Mouse (Mus musculus): ENCODE measurements at regions not wholly inside any gene's neighbourhood (a gene's known extent, or its start where the extent isn't known, plus 50 kb on each side); places are given as distances from the start of the nearest gene placed in this dataset.
A peak's percentile ranks its signal among the peaks of the same experiment; 100 is the strongest.

GRCm38 (mm10) chr2:174932137-174933012 lies 77.7 kb upstream of the Gm14444 start:
- TF ChIP-seq CTCF (IDR thresholded peaks at IDR 0.05; ENCODE audit: borderline replicate concordance, insufficient read depth, low read length) (peak; percentile 85), POLR2A (IDR thresholded peaks at IDR 0.05; ENCODE audit: low read depth, low read length) (no peak)
